18 mouse cellular contexts compared by ENCODE assay signal in genomic region chr3:115681184-115681583, GRCm38 (mm10). TPM values are rescaled to one million over a fixed set of nuclear protein-coding genes. Genes with fewer than 3 reads are reported as not detected.
DNase-seq lines count a peak whose midpoint lies in the region; ATAC-seq lines count a peak whose summit lies in the region.
"Had no signal": no experiment of that assay in that cellular context is flagged by ENCODE, and none has a peak within 500 bp of the region (broad histone marks: within the 10 kb centered on the region; RNA-seq: fewer than 3 reads in every experiment).

No protein-coding gene starts in this region.

- ATAC-seq in hematopoietic stem cell, adult 5-6 weeks (replicated peaks in 1 of 2; ENCODE audit: insufficient read depth in 1 of 2, low FRiP score in 2 of 2, low TSS enrichment in 1 of 2, low read depth in 1 of 2, poor library complexity in 2 of 2, severe bottlenecking in 2 of 2): peak; percentile 65 to 69
- ATAC-seq: forebrain, embryonic 13.5 days; hindbrain, embryonic 16.5 days; inflammation-experienced regulatory T-cells, adult 6 months had no signal

- intact Hi-C loops in heart, postnatal 14 days (cut with DNase I): no loop called here

- peak; percentile 65 for DNase-seq in heart, adult 11 months
- DNase-seq in heart, postnatal 14 days: no peak
- DNase-seq in spleen, postnatal 36 days (ENCODE audit: low spot score in 2 of 2): peak; percentile 72 to 82
- DNase-seq in spleen, postnatal 14 days (ENCODE audit: low spot score in 2 of 2): no peak
- no peak for DNase-seq in urinary bladder, adult 18-20 months (ENCODE audit: low spot score in 2 of 2)
- no peak for DNase-seq in retina, postnatal 1 day
- DNase-seq: adrenal gland, adult 8-10 months; adrenal gland, postnatal 36 days; cerebellum, adult 11 months; cerebellum, adult 9-10 months; cerebellum, postnatal 36 days; gastrocnemius, postnatal 36 days; heart, adult 18-20 months; heart, postnatal 36 days had no signal

RNA-seq across cellular contexts. Expression of gene S1pr1, which starts 33.7 kb away (rescaled TPM):
- total RNA-seq in heart, postnatal 14 days (2021): 100 to 1,000 TPM in 1 of 2 experiments, 10 to 100 TPM in 1; 99.1 to 105 TPM
- 16.4 and 22.3 TPM in 2 replicates for total RNA-seq in hematopoietic stem cell, adult 5-6 weeks (2017)

Comparison
In these comparisons a context has a peak if more than half of its experiments do, and no peak if none do; other contexts are left out.
1. DNase-seq: peak in heart, adult 11 months (single experiment) and spleen, postnatal 36 days (2 of 2); none in heart, postnatal 14 days (0 of 2), spleen, postnatal 14 days (0 of 2), urinary bladder, adult 18-20 months (0 of 2) and retina, postnatal 1 day (single experiment).